Mouse (Mus musculus): Measurements from ENCODE around the gene Tmem37.

The Tmem37 gene

GRCm38 (mm10) chr1:120093482-120094134 lies 19.7 kb upstream of the Tmem37 start:
- peak; percentile 77 for DNase-seq (ENCODE audit: low read depth, low spot score)

GRCm38 (mm10) chr1:120090880-120091570 lies 17.2 kb upstream of the Tmem37 start:
- DNase-seq (ENCODE audit: low read depth, low spot score): no peak

- no peak for DNase-seq (ENCODE audit: low read depth, low spot score)
Measured at GRCm38 (mm10) chr1:120089180-120089579, 15.3 kb upstream of the Tmem37 start.

- no peak for DNase-seq (ENCODE audit: low read depth, low spot score)
Measured at GRCm38 (mm10) chr1:120086644-120087043, 12.8 kb upstream of the Tmem37 start.

- DNase-seq (ENCODE audit: low read depth, low spot score): no peak
Measured at GRCm38 (mm10) chr1:120085696-120086095, 11.8 kb upstream of the Tmem37 start.

- DNase-seq (ENCODE audit: low read depth, low spot score): no peak
Measured at GRCm38 (mm10) chr1:120083921-120084517, 10.1 kb upstream of the Tmem37 start.

- DNase-seq (ENCODE audit: low read depth, low spot score): no peak
Measured at GRCm38 (mm10) chr1:120082957-120083585, 9.2 kb upstream of the Tmem37 start.

- DNase-seq (ENCODE audit: low read depth, low spot score): peak; percentile 36
Measured at GRCm38 (mm10) chr1:120080632-120081031, 6.8 kb upstream of the Tmem37 start.

- no peak for DNase-seq (ENCODE audit: low read depth, low spot score)
Measured at GRCm38 (mm10) chr1:120077746-120078410, 4.0 kb upstream of the Tmem37 start.

- DNase-seq (ENCODE audit: low read depth, low spot score): no peak
Measured at GRCm38 (mm10) chr1:120075507-120075906, 1.6 kb upstream of the Tmem37 start.

- DNase-seq (ENCODE audit: low read depth, low spot score): no peak
Measured at GRCm38 (mm10) chr1:120074931-120075330, 1.1 kb upstream of the Tmem37 start.

GRCm38 (mm10) chr1:120074307-120074702 lies 431 bp upstream of the Tmem37 start:
- no peak for DNase-seq (ENCODE audit: low read depth, low spot score)

GRCm38 (mm10) chr1:120072900-120073299 lies 974 bp downstream of the Tmem37 start:
- no peak for DNase-seq (ENCODE audit: low read depth, low spot score)

- no peak for DNase-seq (ENCODE audit: low read depth, low spot score)
Measured at GRCm38 (mm10) chr1:120071133-120071532, 2.7 kb downstream of the Tmem37 start.

- no peak for DNase-seq (ENCODE audit: low read depth, low spot score)
Measured at GRCm38 (mm10) chr1:120070168-120070567, 3.7 kb downstream of the Tmem37 start.

- DNase-seq (ENCODE audit: low read depth, low spot score): no peak
Measured at GRCm38 (mm10) chr1:120069120-120069519, 4.8 kb downstream of the Tmem37 start.

GRCm38 (mm10) chr1:120066625-120067024 lies 7.2 kb downstream of the Tmem37 start:
- no peak for DNase-seq (ENCODE audit: low read depth, low spot score)

GRCm38 (mm10) chr1:120066159-120066558 lies 7.7 kb downstream of the Tmem37 start:
- DNase-seq (ENCODE audit: low read depth, low spot score): no peak

- no peak for DNase-seq (ENCODE audit: low read depth, low spot score)
Measured at GRCm38 (mm10) chr1:120064036-120064682, 9.7 kb downstream of the Tmem37 start.

- DNase-seq (ENCODE audit: low read depth, low spot score): no peak
Measured at GRCm38 (mm10) chr1:120062231-120062630, 11.6 kb downstream of the Tmem37 start.

GRCm38 (mm10) chr1:120060687-120061086 lies 13.2 kb downstream of the Tmem37 start:
- DNase-seq (ENCODE audit: low read depth, low spot score): no peak

All from A20 (cell line).